Mouse (Mus musculus) ES-E14 (cell line): Measurements from ENCODE around the gene Rab7b. TPM values are rescaled to one million over a fixed set of nuclear protein-coding genes. Genes with fewer than 3 reads are reported as not detected.

ENCODE experiments used
- DNase-seq: peaks from one replicate; pipeline ENCODE4 v3.0.0-alpha.2; 2013; ENCODE audit warnings: low read depth, low spot score
- H3K27ac ChIP-seq: 2 replicates; pipeline ENCODE4 v1.5.1; 2012; ENCODE audit warnings: low read depth, mild to moderate bottlenecking, low read length, moderate library complexity, mixed read lengths; ENCODE audit not compliant: poor library complexity, insufficient read depth, severe bottlenecking
- H3K36me3 ChIP-seq: 2 replicates; pipeline ENCODE4 v1.6.1; 2012; ENCODE audit warnings: mild to moderate bottlenecking, low read length, moderate library complexity, mixed read lengths; ENCODE audit not compliant: control insufficient read depth, poor library complexity, insufficient read depth, severe bottlenecking
- H3K4me1 ChIP-seq, 2 experiments: fragments of 150-350 bp in 1 of 2; sonication (generic) in 1 of 2; 2 replicates each; pipeline ENCODE4 v1.6.1; 2012; ENCODE audit warnings: low read length in 2 of 2, mild to moderate bottlenecking in 1 of 2, mixed read lengths in 1 of 2; ENCODE audit not compliant: control insufficient read depth in 2 of 2, insufficient read depth in 2 of 2, poor library complexity in 1 of 2
- H3K4me3 ChIP-seq, 2 experiments: fragments of 150-350 bp in 1 of 2; sonication (generic) in 1 of 2; 2 replicates each; pipeline ENCODE4 v1.5.1; 2012; ENCODE audit warnings: low read length in 2 of 2, low read depth in 1 of 2, mild to moderate bottlenecking in 1 of 2, mixed read lengths in 1 of 2; ENCODE audit not compliant: insufficient read depth in 1 of 2, poor library complexity in 1 of 2, severe bottlenecking in 1 of 2
- H3K9ac ChIP-seq: 2 replicates; pipeline ENCODE4 v1.6.1; 2012; ENCODE audit warnings: low read depth, mild to moderate bottlenecking, low read length, mixed read lengths; ENCODE audit not compliant: poor library complexity, insufficient read depth, severe bottlenecking
- H3K9me3 ChIP-seq: fragments of 150-350 bp; sonication (generic); 2 replicates; pipeline ENCODE4 v1.6.1; 2012; ENCODE audit warnings: low read depth, mild to moderate bottlenecking, low read length; ENCODE audit not compliant: control insufficient read depth, insufficient read depth
- CHD2 ChIP-seq: IDR thresholded peaks from 2 replicates; pipeline ENCODE4 v1.6.1; 2014; ENCODE audit warnings: mild to moderate bottlenecking, low read depth, low read length, inconsistent platforms
- HCFC1 ChIP-seq: IDR thresholded peaks from 2 replicates; pipeline ENCODE4 v1.6.1; 2012; ENCODE audit warnings: low read length, inconsistent platforms, borderline replicate concordance; ENCODE audit not compliant: insufficient read depth
- MAFK ChIP-seq: IDR thresholded peaks from 2 replicates; pipeline ENCODE4 v1.6.1; 2014; ENCODE audit warnings: mild to moderate bottlenecking, low read depth, low read length, inconsistent platforms; ENCODE audit not compliant: insufficient read depth
- ZC3H11A ChIP-seq: IDR thresholded peaks from 2 replicates; pipeline ENCODE4 v1.6.1; 2012; ENCODE audit warnings: low read depth, mild to moderate bottlenecking, inconsistent platforms, low read length, borderline replicate concordance
- ZNF384 ChIP-seq: IDR thresholded peaks from 2 replicates; pipeline ENCODE4 v1.6.1; 2012; ENCODE audit warnings: low read depth, low read length, inconsistent platforms
- in situ Hi-C, 2 experiments: fragments of 600-800 bp; cut with MboI; formaldehyde crosslinking; loops; one replicate each; pipeline ENCODE4 v1.15.1; 2025; ENCODE audit warnings: low sequenced_read_pairs in 2 of 2, inconsistent platforms in 1 of 2; ENCODE audit not compliant: unreplicated experiment in 2 of 2
- total RNA-seq: library from RNA; depleted of rRNA; stranded (reverse); fragments of 300-350 nt; gene quantifications from 2 replicates; pipeline ENCODE4 v1.2.3, GENCODE M21; 2012

Rab7b gene
- total RNA-seq, 1 experiment = 0.18 TPM

GRCm38 (mm10) chr1:131702094-131702766 lies 13.7 kb downstream of the Rab7b start:
- no peak for TF ChIP-seq ZNF384
- no peak for TF ChIP-seq MAFK
- no peak for TF ChIP-seq ZC3H11A
- no peak for TF ChIP-seq CHD2
- Histone ChIP-seq H3K9me3 (no peaks in the 10 kb centered on the region), H3K4me1 (no peaks in the 10 kb centered on the region), H3K27ac (no peak overlapping the region), H3K36me3 (no peaks in the 10 kb centered on the region), H3K4me3 (no peak overlapping the region), H3K9ac (no peak overlapping the region)
- no peak for DNase-seq
- in situ Hi-C loops = loop anchor here in 1 of 2 experiments (10.0 kb wide), 1 partner anchor 143 kb away; no protein-coding TSS in a partner anchor

- no peak overlapping the region for H3K27ac ChIP-seq
- no peak overlapping the region for H3K4me3 ChIP-seq
- no peaks in the 10 kb centered on the region for H3K9me3 ChIP-seq
- H3K36me3 ChIP-seq = no peaks in the 10 kb centered on the region
- H3K9ac ChIP-seq = no peak overlapping the region
- no peak for DNase-seq
- TF ChIP-seq MAFK = no peak
- TF ChIP-seq ZNF384 = no peak
- TF ChIP-seq ZC3H11A = no peak
- no peak for TF ChIP-seq HCFC1
- no peak for TF ChIP-seq CHD2
- no peaks in the 10 kb centered on the region for H3K4me1 ChIP-seq
- in situ Hi-C loops = loop anchor here in 1 of 2 experiments (10.0 kb wide), 1 partner anchor 141 kb away; no protein-coding TSS in a partner anchor
Measured at GRCm38 (mm10) chr1:131703482-131703881, 15.0 kb downstream of the Rab7b start.

- Histone ChIP-seq H3K4me1 (no peaks in the 10 kb centered on the region), H3K9me3 (no peaks in the 10 kb centered on the region), H3K9ac (no peak overlapping the region), H3K36me3 (no peaks in the 10 kb centered on the region), H3K4me3 (no peak overlapping the region), H3K27ac (no peak overlapping the region)
- in situ Hi-C loops = loop anchor here in 1 of 2 experiments (10.0 kb wide), 1 partner anchor 136 kb away; no protein-coding TSS in a partner anchor
- DNase-seq = peak; percentile 40
- TF ChIP-seq ZC3H11A = no peak
- no peak for TF ChIP-seq MAFK
- TF ChIP-seq ZNF384 = no peak
- TF ChIP-seq HCFC1 = no peak
- no peak for TF ChIP-seq CHD2
Measured at GRCm38 (mm10) chr1:131708338-131708737, 19.8 kb downstream of the Rab7b start.

GRCm38 (mm10) chr1:131711518-131711917 lies 23.0 kb downstream of the Rab7b start:
- H3K4me1 ChIP-seq = peaks cover 2 to 3% of the 10 kb centered on the region in 2 experiments; a peak in 1 of 4 replicates
- H3K4me3 ChIP-seq = no peak overlapping the region
- no peak for TF ChIP-seq HCFC1
- no peaks in the 10 kb centered on the region for H3K9me3 ChIP-seq
- no peak overlapping the region for H3K27ac ChIP-seq
- DNase-seq = no peak
- no peaks in the 10 kb centered on the region for H3K36me3 ChIP-seq
- no peak overlapping the region for H3K9ac ChIP-seq
- in situ Hi-C loops = no loop called here

GRCm38 (mm10) chr1:131712386-131712785 lies 23.9 kb downstream of the Rab7b start:
- no peaks in the 10 kb centered on the region for H3K9me3 ChIP-seq
- TF ChIP-seq CHD2 = no peak
- no peak for TF ChIP-seq ZC3H11A
- 0 out of 2 replicates have a peak, but pooled peaks have one; percentile 22 for TF ChIP-seq ZNF384
- TF ChIP-seq MAFK = no peak
- no peak for TF ChIP-seq HCFC1
- H3K27ac ChIP-seq = no peak overlapping the region
- DNase-seq = peak; percentile 86
- H3K9ac ChIP-seq = no peak overlapping the region
- no peak overlapping the region for H3K4me3 ChIP-seq
- peaks cover 2 to 3% of the 10 kb centered on the region in 2 experiments; a peak in 1 of 4 replicates for H3K4me1 ChIP-seq
- H3K36me3 ChIP-seq = no peaks in the 10 kb centered on the region
- in situ Hi-C loops = no loop called here
